Mouse (Mus musculus): ENCODE measurements around the gene Stip1. TPM values are rescaled to one million over a fixed set of nuclear protein-coding genes. Genes with fewer than 3 reads are reported as not detected.
A peak's percentile ranks its signal among the peaks of the same experiment; 100 is the strongest.
"Not testable (repeated sequence)": the region's sequence is repeated elsewhere in the genome, so short reads cannot be mapped to it uniquely, and the experiment has no call there.

Stip1 gene
- total RNA-seq, 2 experiments from 2014 or later = 187 to 270 TPM

GRCm38 (mm10) chr19:7066034-7066827 lies 26.5 kb upstream of the Stip1 start:
- ATAC-seq (replicated peaks; ENCODE audit: poor library complexity, severe bottlenecking) = peak; percentile 48

- peak; percentile 80 for ATAC-seq (replicated peaks; ENCODE audit: poor library complexity, severe bottlenecking)
Measured at GRCm38 (mm10) chr19:7064571-7064970, 24.8 kb upstream of the Stip1 start.

DNA sequence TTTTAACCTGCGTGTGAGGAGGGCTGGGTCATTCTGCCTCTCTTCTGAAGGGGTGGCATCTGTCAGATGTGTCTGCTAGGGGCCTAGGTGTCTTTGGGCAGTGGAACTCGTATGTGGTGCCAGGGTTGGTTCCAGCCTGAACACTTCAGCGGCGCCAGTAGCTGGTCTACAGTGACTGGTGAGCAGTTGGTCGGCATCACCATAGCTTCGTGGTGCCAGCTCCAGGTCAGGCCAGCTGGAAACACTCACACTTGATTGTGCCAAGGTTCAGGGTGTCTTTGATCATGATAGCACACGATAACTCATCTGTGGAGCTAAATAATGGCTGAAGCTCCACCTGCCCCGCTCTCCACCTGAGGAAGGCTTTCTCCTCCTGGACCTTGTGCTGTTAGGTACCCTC lies 23.1 kb upstream of the Stip1 start:
- ATAC-seq (replicated peaks; ENCODE audit: poor library complexity, severe bottlenecking) = no peak

DNA sequence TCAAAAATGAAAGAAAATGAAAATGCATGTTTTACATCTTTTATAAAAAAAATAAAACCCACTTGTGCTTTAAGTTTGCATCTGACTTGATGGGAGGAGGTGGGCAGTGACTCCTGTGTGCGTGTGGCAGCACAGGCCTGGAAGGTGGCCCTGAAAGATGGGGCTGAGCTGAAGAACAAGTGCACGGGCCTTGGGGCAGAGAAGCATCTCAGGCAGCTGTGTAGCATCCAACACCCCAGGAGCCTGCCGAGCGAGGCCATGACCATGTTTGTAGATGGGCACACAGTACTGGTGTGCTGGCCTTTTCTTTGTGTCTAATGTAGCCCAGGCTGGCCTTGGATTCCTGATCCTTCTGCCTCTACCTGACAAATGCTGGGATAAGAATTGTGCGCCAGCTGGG lies 22.3 kb upstream of the Stip1 start:
- ATAC-seq (replicated peaks; ENCODE audit: poor library complexity, severe bottlenecking) = no peak

- no peak for ATAC-seq (replicated peaks; ENCODE audit: poor library complexity, severe bottlenecking)
Measured at GRCm38 (mm10) chr19:7058541-7058940, 18.8 kb upstream of the Stip1 start.

- peak; percentile 89 for ATAC-seq (replicated peaks; ENCODE audit: poor library complexity, severe bottlenecking)
Measured at GRCm38 (mm10) chr19:7057722-7058207, 18.0 kb upstream of the Stip1 start.

- peak; percentile 16 for ATAC-seq (replicated peaks; ENCODE audit: poor library complexity, severe bottlenecking)
Measured at GRCm38 (mm10) chr19:7057126-7057721, 17.5 kb upstream of the Stip1 start.

DNA sequence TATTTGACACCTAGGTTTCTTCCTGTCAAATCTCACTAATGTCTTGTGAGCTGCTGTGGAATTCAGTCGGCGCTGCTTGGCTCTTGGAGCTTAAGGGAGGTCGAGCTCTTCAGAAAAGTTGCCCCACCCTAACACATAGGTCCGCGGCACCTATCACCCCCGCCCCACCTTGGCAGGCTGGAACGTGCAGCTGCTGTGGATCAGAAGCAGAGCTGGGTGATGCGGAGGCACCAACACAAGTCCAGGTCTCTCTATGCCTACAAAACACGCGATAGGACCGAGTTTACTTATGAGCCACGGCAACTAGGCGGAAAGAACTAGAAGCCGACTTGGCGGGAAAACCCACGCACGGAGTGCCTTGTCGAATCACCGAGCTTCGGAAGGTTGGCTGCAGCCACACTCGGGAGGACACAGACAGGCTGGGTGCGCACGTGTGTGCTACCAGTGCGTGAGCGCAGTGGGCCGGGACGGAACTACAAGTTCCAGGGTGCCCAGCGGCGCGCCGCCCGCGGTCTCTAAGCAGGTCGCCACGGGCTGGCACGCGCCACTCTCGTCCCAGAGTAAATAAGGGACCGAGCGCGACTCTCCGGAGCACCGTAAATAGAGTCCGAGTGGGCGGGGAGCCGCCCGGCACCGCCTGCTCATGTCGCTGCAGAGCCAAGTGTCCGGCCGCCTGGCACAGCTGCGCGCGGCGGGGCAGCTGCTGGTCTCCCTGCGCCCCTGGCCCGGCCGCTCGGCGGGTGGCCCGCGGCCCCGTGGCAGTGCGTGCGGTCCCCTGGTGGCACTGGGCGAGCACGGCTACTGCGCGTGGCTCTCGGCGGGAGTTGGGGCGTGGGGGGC lies 16.7 kb upstream of the Stip1 start, which contains the start of gene Macrod1:
Macrod1 (plus strand) TSS at position 563 of the 840 bp plus-strand sequence.
- peak; percentile 79 for ATAC-seq (replicated peaks; ENCODE audit: poor library complexity, severe bottlenecking)

DNA sequence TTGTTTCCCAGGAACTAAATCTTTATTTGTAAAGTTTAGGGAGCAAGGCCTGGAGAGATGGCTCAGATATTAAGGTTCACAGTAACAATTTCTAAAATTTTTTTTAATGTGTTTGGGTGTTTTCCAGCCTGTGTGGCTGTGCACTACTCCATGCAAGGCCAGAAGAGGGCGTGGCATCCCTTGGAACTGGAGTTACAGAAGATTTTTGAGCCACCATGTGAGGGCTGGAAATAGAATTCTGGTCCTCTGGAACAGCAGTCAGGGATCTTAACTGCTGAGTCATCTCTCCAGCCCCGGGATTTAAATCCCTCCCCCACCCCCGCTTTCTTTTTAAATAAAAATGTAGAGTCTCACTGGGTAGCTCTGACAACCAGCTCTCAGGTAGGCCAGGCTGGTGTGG lies 15.4 kb upstream of the Stip1 start:
- no peak for ATAC-seq (replicated peaks; ENCODE audit: poor library complexity, severe bottlenecking)

- ATAC-seq (replicated peaks; ENCODE audit: poor library complexity, severe bottlenecking) = no peak
Measured at GRCm38 (mm10) chr19:7054772-7055171, 15.0 kb upstream of the Stip1 start.

DNA sequence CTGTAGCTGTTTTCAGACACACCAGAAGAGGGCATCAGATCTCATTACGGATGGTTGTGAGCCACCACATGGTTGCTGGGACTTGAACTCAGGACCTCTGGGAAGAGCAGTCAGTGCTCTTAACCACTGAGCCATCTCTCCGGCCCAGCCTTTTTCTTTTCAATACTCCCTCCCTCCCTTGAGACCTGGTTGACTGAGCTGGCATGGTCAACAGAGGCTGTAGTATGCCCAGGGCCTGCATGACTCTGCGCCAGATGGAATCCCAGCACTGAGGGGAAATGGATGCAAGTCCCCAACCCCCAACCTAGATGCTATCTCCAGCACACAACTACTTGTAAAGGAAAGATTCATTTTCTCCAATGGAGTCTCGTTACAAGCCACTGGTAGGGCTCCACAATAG lies 13.6 kb upstream of the Stip1 start:
- not testable (repeated sequence) for ATAC-seq (replicated peaks; ENCODE audit: poor library complexity, severe bottlenecking)

GRCm38 (mm10) chr19:7044706-7045105 lies 4.9 kb upstream of the Stip1 start:
- ATAC-seq (replicated peaks; ENCODE audit: poor library complexity, severe bottlenecking) = no peak

DNA sequence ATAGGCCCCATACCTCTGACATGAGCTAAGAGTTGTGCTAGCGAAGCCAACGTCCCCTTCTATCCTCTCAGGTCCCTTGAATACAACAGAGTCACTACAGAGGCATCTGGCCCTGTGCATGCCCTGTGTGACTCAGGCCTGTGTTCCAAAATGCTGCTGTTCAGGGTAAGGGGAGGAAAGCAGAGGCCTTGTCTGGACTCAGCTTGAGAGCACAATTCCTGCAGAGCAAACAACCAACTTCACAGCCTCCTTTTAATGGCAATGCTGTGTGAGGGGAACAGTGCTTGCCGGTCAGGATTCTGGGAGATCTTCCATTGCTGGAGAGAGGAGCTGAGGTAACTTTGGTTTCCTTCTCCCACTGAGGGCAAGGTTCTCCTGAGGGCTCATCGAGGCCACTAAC lies 4.5 kb upstream of the Stip1 start:
- no peak for ATAC-seq (replicated peaks; ENCODE audit: poor library complexity, severe bottlenecking)

DNA sequence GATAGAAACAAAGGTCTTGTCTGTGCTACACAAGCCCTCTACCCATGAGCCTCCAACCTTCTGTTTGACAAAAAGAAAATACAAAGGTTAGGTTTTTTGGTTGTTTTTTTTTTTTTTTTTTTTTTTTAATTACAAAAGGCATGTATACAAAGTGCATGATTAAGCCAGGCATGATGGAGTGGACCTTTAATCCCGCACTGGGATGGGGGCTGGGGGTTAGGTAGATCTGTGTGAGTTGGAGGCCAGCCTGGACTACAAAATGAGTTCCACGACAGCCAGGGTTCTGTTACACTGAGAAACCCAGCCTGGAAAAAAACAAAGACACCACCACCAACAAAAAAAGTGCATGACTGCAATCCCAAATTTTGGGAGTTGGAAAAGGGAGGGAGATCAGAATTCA lies 1.4 kb upstream of the Stip1 start:
- ATAC-seq (replicated peaks; ENCODE audit: poor library complexity, severe bottlenecking) = no peak

- no peak for ATAC-seq (replicated peaks; ENCODE audit: poor library complexity, severe bottlenecking)
Measured at GRCm38 (mm10) chr19:7040637-7041130, 917 bp upstream of the Stip1 start.

GRCm38 (mm10) chr19:7039088-7039720 lies 563 bp downstream of the Stip1 start:
- ATAC-seq (replicated peaks; ENCODE audit: poor library complexity, severe bottlenecking) = 0 out of 2 replicates have a peak, but pooled peaks have one; percentile 14

- no peak for ATAC-seq (replicated peaks; ENCODE audit: poor library complexity, severe bottlenecking)
Measured at GRCm38 (mm10) chr19:7034006-7034405, 5.8 kb downstream of the Stip1 start.

DNA sequence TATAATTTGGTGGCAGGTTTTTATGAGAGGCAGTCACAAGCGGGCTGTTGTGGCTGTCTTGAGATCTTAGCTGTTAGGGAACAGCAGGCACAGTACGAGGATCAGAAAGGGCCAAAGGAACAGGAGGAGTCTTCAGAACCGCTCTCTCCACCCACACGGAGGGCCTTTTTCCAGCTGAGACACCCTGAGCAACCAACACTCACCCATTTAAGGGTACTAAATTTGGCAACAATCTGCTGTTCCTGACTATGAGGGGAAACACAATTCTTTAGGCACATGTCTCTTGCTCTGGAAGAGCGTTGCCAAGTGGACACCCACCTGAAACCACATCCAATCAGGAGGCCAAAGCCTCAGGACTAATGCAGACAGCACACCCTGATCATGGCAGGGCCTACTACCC lies 10.2 kb downstream of the Stip1 start:
- ATAC-seq (replicated peaks; ENCODE audit: poor library complexity, severe bottlenecking) = no peak

DNA sequence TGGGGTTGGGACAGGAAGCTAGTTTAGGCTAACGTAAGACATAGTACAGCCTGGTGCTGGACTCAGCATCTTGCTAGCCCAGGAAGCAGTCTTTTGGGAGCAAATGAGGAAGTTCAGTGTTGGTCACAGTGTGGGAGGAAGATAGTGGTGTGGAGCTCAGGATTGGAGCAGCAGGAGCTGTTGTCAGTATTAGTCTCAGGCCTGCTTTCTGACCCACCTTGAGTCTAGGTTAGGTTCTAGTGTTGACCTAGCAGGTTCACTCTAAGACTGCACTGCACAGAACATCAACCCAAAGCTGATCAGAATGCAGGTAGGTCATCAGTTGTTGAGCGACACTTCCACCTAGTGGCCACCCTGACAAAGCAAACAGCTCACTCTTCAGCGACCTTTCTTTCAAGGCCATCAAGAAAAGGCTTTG lies 19.5 kb downstream of the Stip1 start:
- peak; percentile 53 for ATAC-seq (replicated peaks; ENCODE audit: poor library complexity, severe bottlenecking)

- ATAC-seq (replicated peaks; ENCODE audit: poor library complexity, severe bottlenecking) = peak; percentile 68
Measured at GRCm38 (mm10) chr19:7019191-7019590, 20.6 kb downstream of the Stip1 start, which contains the start of gene Fermt3. Gene Fermt3, minus strand, starts transcription at chr19:7019469.
